Mouse (Mus musculus) ES-E14 (cell line): ENCODE results near the gene Rasgrf2. TPM values are rescaled to one million over a fixed set of nuclear protein-coding genes. Genes with fewer than 3 reads are reported as not detected.

Experiments used
- DNase-seq: peaks from one replicate; pipeline ENCODE4 v3.0.0-alpha.2; 2013; ENCODE audit warnings: low read depth, low spot score
- H3K27ac ChIP-seq: 2 replicates; pipeline ENCODE4 v1.5.1; 2012; ENCODE audit warnings: low read depth, mild to moderate bottlenecking, low read length, moderate library complexity, mixed read lengths; ENCODE audit not compliant: poor library complexity, insufficient read depth, severe bottlenecking
- H3K36me3 ChIP-seq: 2 replicates; pipeline ENCODE4 v1.6.1; 2012; ENCODE audit warnings: mild to moderate bottlenecking, low read length, moderate library complexity, mixed read lengths; ENCODE audit not compliant: control insufficient read depth, poor library complexity, insufficient read depth, severe bottlenecking
- H3K4me1 ChIP-seq, 2 experiments: fragments of 150-350 bp in 1 of 2; sonication (generic) in 1 of 2; 2 replicates each; pipeline ENCODE4 v1.6.1; 2012; ENCODE audit warnings: low read length in 2 of 2, mild to moderate bottlenecking in 1 of 2, mixed read lengths in 1 of 2; ENCODE audit not compliant: control insufficient read depth in 2 of 2, insufficient read depth in 2 of 2, poor library complexity in 1 of 2
- H3K4me3 ChIP-seq, 2 experiments: fragments of 150-350 bp in 1 of 2; sonication (generic) in 1 of 2; 2 replicates each; pipeline ENCODE4 v1.5.1; 2012; ENCODE audit warnings: low read length in 2 of 2, low read depth in 1 of 2, mild to moderate bottlenecking in 1 of 2, mixed read lengths in 1 of 2; ENCODE audit not compliant: insufficient read depth in 1 of 2, poor library complexity in 1 of 2, severe bottlenecking in 1 of 2
- H3K9ac ChIP-seq: 2 replicates; pipeline ENCODE4 v1.6.1; 2012; ENCODE audit warnings: low read depth, mild to moderate bottlenecking, low read length, mixed read lengths; ENCODE audit not compliant: poor library complexity, insufficient read depth, severe bottlenecking
- H3K9me3 ChIP-seq: fragments of 150-350 bp; sonication (generic); 2 replicates; pipeline ENCODE4 v1.6.1; 2012; ENCODE audit warnings: low read depth, mild to moderate bottlenecking, low read length; ENCODE audit not compliant: control insufficient read depth, insufficient read depth
- CHD2 ChIP-seq: IDR thresholded peaks from 2 replicates; pipeline ENCODE4 v1.6.1; 2014; ENCODE audit warnings: mild to moderate bottlenecking, low read depth, low read length, inconsistent platforms
- HCFC1 ChIP-seq: IDR thresholded peaks from 2 replicates; pipeline ENCODE4 v1.6.1; 2012; ENCODE audit warnings: low read length, inconsistent platforms, borderline replicate concordance; ENCODE audit not compliant: insufficient read depth
- MAFK ChIP-seq: IDR thresholded peaks from 2 replicates; pipeline ENCODE4 v1.6.1; 2014; ENCODE audit warnings: mild to moderate bottlenecking, low read depth, low read length, inconsistent platforms; ENCODE audit not compliant: insufficient read depth
- ZC3H11A ChIP-seq: IDR thresholded peaks from 2 replicates; pipeline ENCODE4 v1.6.1; 2012; ENCODE audit warnings: low read depth, mild to moderate bottlenecking, inconsistent platforms, low read length, borderline replicate concordance
- ZNF384 ChIP-seq: IDR thresholded peaks from 2 replicates; pipeline ENCODE4 v1.6.1; 2012; ENCODE audit warnings: low read depth, low read length, inconsistent platforms
- in situ Hi-C, 2 experiments: fragments of 600-800 bp; cut with MboI; formaldehyde crosslinking; loops; one replicate each; pipeline ENCODE4 v1.15.1; 2025; ENCODE audit warnings: low sequenced_read_pairs in 2 of 2, inconsistent platforms in 1 of 2; ENCODE audit not compliant: unreplicated experiment in 2 of 2
- total RNA-seq: library from RNA; depleted of rRNA; stranded (reverse); fragments of 300-350 nt; gene quantifications from 2 replicates; pipeline ENCODE4 v1.2.3, GENCODE M21; 2012

The Rasgrf2 gene
- total RNA-seq, 1 experiment, result 0.40 TPM

- no peak for DNase-seq
Measured at GRCm38 (mm10) chr13:91918764-91919163, 212.7 kb downstream of the Rasgrf2 start.

GRCm38 (mm10) chr13:91917835-91918234, 213.6 kb downstream of the Rasgrf2 start:
- H3K9me3 ChIP-seq, result no peaks in the 10 kb centered on the region
- H3K4me3 ChIP-seq, result no peak overlapping the region
- no peaks in the 10 kb centered on the region for H3K4me1 ChIP-seq
- no peak overlapping the region for H3K27ac ChIP-seq
- no peak for DNase-seq
- in situ Hi-C loops, result loop anchor here in 1 of 2 experiments (25.0 kb wide), 1 partner anchor 819 kb away; no protein-coding TSS in a partner anchor
- TF ChIP-seq ZC3H11A (no peak), CHD2 (no peak), MAFK (no peak), ZNF384 (no peak), HCFC1 (no peak)
- H3K36me3 ChIP-seq, result no peaks in the 10 kb centered on the region
- H3K9ac ChIP-seq, result no peak overlapping the region

More at GRCm38 (mm10) chr13:91918764-91919163, 212.7 kb downstream of the Rasgrf2 start:
- Histone ChIP-seq H3K9me3 (no peaks in the 10 kb centered on the region), H3K36me3 (no peaks in the 10 kb centered on the region), H3K27ac (no peak overlapping the region), H3K9ac (no peak overlapping the region), H3K4me1 (no peaks in the 10 kb centered on the region), H3K4me3 (no peak overlapping the region)
- TF ChIP-seq MAFK (no peak), ZNF384 (no peak), HCFC1 (no peak), CHD2 (no peak), ZC3H11A (no peak)
- in situ Hi-C loops, result loop anchor here in 1 of 2 experiments (25.0 kb wide), 1 partner anchor 819 kb away; no protein-coding TSS in a partner anchor

GRCm38 (mm10) chr13:91916308-91916707, 215.1 kb downstream of the Rasgrf2 start:
- TF ChIP-seq MAFK (no peak), ZC3H11A (no peak), HCFC1 (no peak), ZNF384 (no peak), CHD2 (no peak)
- no peak overlapping the region for H3K27ac ChIP-seq
- no peak overlapping the region for H3K9ac ChIP-seq
- no peak overlapping the region for H3K4me3 ChIP-seq
- DNase-seq, result no peak
- in situ Hi-C loops, result loop anchor here in 1 of 2 experiments (25.0 kb wide), 1 partner anchor 821 kb away; no protein-coding TSS in a partner anchor
- H3K4me1 ChIP-seq, result no peaks in the 10 kb centered on the region
- H3K9me3 ChIP-seq, result no peaks in the 10 kb centered on the region
- no peaks in the 10 kb centered on the region for H3K36me3 ChIP-seq

GRCm38 (mm10) chr13:91915582-91916239, 215.7 kb downstream of the Rasgrf2 start:
- Histone ChIP-seq H3K4me1 (no peaks in the 10 kb centered on the region), H3K27ac (no peak overlapping the region), H3K9me3 (no peaks in the 10 kb centered on the region), H3K36me3 (no peaks in the 10 kb centered on the region), H3K4me3 (no peak overlapping the region), H3K9ac (no peak overlapping the region)
- no peak for TF ChIP-seq ZNF384
- no peak for DNase-seq
- in situ Hi-C loops, result loop anchor here in 1 of 2 experiments (25.0 kb wide), 1 partner anchor 822 kb away; no protein-coding TSS in a partner anchor
